Mouse (Mus musculus): ENCODE measurements around the gene Nanos3.

Gene Nanos3

GRCm38 (mm10) chr8:84201545-84202245 is 16.7 kb upstream of the Nanos3 start:
- no peak for DNase-seq (ENCODE audit: low read depth, low spot score)

DNA sequence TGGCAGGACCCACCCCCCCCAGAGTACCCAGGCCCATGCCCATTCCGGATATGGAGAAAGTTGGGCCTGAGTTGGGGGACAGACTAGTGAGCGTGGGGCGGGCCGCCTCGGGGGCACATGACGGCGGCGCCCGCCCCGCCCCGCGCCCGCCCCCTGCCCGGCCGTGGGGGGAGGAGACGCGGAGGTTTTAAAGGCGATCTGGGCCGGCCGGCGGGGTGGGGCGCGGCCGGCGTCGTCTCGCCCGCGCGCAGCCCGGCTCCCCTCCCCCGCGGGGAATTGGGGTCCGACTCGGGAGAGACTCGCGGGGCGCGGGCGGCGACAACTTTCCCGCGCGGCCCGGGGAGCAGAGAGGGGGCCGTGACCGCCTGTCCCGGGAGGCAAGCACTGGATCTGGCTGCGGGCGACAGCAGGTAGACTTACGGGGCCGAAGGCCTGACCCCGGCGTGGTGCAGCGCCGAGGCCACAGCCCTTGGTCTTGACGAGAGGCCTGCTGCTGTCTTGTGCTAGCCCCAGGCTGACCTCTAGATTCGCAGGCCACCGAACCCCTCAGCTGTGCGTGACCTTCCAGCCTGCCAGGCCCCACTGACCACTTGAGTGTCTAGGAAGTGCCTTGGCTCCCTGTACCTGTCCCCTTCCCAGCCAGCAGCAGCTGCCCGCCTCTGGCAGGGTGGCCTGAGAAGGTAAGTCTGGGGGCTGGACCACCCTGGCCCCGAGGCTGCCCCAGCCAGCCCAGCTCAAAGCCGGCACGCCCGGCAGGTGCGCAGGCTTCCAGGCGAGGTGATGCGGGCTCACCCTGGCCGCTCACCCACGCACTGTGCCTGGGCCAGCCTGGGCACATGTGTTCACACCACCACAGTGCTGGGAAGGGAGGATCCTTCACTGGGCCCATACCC is 15.9 kb upstream of the Nanos3 start:
- no peak for DNase-seq (ENCODE audit: low read depth, low spot score)

- DNase-seq (ENCODE audit: low read depth, low spot score), result no peak
Observed at GRCm38 (mm10) chr8:84200126-84200555, 15.1 kb upstream of the Nanos3 start.

DNA sequence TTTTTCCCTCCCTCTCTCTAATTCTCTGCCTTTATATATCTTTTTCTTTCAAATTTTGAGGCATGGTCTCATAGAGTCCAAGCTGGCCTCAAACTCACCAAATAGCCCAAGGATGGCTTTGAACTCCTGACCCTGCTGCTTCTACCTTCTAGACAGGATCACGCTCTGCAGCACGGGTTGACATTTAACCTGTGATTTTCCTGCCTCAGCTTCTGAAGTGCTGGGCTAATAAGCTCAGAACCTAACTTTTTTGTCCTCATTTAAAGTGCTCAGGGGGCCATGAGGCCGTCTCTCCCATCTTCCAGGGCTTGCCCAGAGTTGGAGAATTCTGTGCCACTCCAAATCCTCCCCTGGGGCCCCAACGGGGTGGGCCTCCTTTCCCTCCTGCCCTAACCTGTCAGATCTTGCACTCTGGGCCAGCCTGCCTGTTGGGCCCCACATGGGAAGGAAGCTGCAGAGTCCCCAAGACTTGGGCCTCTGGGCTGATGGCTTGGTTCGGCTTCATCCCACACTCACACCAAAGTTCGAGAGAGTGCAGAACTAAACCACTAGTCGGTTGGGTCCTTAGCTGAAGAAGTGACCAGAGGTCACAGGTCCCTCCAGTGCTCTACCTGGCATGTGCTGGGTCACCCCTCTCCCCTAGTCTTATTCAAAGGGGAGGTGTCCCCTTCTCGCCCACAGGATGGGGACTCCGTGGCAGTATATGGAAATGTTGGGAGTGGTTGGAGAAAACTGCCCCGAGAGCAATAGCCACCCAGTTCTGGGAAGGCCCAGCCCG is 14.5 kb upstream of the Nanos3 start:
- DNase-seq (ENCODE audit: low read depth, low spot score), result no peak

- no peak for DNase-seq (ENCODE audit: low read depth, low spot score)
Observed at GRCm38 (mm10) chr8:84198871-84199270, 13.9 kb upstream of the Nanos3 start.

GRCm38 (mm10) chr8:84197922-84198774 is 13.1 kb upstream of the Nanos3 start:
- peak; percentile 58 for DNase-seq (ENCODE audit: low read depth, low spot score)

- no peak for DNase-seq (ENCODE audit: low read depth, low spot score)
Observed at GRCm38 (mm10) chr8:84197141-84197921, 12.3 kb upstream of the Nanos3 start.

- DNase-seq (ENCODE audit: low read depth, low spot score), result no peak
Observed at GRCm38 (mm10) chr8:84194224-84194743, 9.3 kb upstream of the Nanos3 start.

DNA sequence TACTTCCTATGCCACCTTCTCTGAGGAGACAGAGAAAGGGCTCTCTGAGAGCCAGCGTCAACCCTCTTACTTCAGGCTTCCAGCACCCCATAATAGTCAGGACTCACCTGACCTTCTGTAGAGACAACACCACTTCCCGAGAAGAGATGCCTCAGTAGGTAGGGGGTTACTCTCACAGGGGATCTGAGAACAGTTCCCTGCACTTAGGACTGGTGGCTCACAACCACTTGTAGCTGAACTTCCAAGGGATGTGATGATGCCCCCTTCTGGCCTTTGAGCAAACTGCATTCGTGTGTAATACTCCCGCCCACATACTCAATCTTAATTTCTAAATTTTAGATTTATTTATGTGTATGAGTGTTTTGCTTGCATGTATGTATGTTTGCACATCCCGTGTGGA is 8.5 kb upstream of the Nanos3 start:
- no peak for DNase-seq (ENCODE audit: low read depth, low spot score)

DNA sequence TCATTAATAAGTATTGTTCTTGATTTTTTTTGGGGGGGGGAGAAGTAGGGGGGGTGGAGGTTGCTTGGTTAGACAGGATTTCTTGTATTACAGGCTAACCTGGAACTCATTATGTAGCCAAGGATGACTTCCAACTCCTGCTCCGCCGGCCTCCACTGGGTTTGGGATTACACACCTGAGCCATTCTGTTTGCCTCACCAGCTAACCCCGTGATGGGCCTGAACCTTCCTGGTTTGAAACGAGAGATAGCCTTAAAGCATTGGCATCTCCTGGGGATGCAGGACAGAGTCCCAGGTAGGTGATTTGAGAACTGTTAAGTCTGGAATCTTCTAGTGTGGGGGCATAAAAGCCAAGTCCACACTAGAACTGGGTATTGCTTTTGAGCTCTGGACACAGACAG is 8.1 kb upstream of the Nanos3 start:
- no peak for DNase-seq (ENCODE audit: low read depth, low spot score)

GRCm38 (mm10) chr8:84192555-84192954 is 7.5 kb upstream of the Nanos3 start:
- peak; percentile 57 for DNase-seq (ENCODE audit: low read depth, low spot score)

- DNase-seq (ENCODE audit: low read depth, low spot score), result peak; percentile 64
Observed at GRCm38 (mm10) chr8:84192023-84192422, 7.0 kb upstream of the Nanos3 start.

- no peak for DNase-seq (ENCODE audit: low read depth, low spot score)
Observed at GRCm38 (mm10) chr8:84190191-84190867, 5.3 kb upstream of the Nanos3 start.

GRCm38 (mm10) chr8:84189603-84190002 is 4.6 kb upstream of the Nanos3 start:
- no peak for DNase-seq (ENCODE audit: low read depth, low spot score)

DNA sequence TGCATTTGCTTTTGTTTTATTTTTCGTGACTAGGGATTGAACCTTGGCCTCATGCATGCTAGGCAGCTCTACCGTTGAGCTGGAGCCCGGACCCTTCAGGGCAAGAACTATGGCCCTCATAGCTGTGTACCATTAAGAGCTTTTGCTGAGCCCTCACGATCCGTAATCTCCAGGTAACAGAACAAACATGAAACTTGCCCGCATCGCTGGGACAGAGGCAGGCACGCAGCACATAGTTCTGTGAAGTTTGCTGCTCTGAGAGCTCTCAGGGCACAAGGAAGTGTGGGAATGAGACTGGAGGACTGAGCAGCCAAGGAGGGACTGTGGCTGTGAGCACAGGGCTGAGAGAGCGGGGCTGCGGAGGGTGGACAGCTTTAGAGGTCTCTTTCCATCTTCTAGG is 3.7 kb upstream of the Nanos3 start:
- no peak for DNase-seq (ENCODE audit: low read depth, low spot score)

- DNase-seq (ENCODE audit: low read depth, low spot score), result peak; percentile 68
Observed at GRCm38 (mm10) chr8:84187065-84187755, 2.2 kb upstream of the Nanos3 start.

- peak; percentile 56 for DNase-seq (ENCODE audit: low read depth, low spot score)
Observed at GRCm38 (mm10) chr8:84186547-84186946, 1.5 kb upstream of the Nanos3 start.

- DNase-seq (ENCODE audit: low read depth, low spot score), result no peak
Observed at GRCm38 (mm10) chr8:84184085-84185043, 653 bp downstream of the Nanos3 start.

All from c-Kit-negative CD71-positive TER-119-positive erythroid progenitor cells, embryonic 14.5 days (primary cell).